Mouse (Mus musculus) liver, postnatal 0 days (tissue): Measurements from ENCODE around the gene Tjp3. TPM values are rescaled to one million over a fixed set of nuclear protein-coding genes. Genes with fewer than 3 reads are reported as not detected.

Source experiments
- ATAC-seq: fragments of 200-750 bp; cut with Nextera tagmentation; 2 replicates; pipeline ENCODE4 v1.8.0; 2017; ENCODE audit warnings: mild to moderate bottlenecking, moderate library complexity
- DNase-seq: peaks from one replicate; pipeline ENCODE4 v3.0.0-alpha.2; 2016
- H3K27ac ChIP-seq: fragments of 300-500 bp; sonication (generic); 2 replicates; pipeline ENCODE4 v1.5.1; 2014; ENCODE audit warnings: antibody characterized with exemption, moderate library complexity, mild to moderate bottlenecking, low read depth
- H3K27me3 ChIP-seq: fragments of 300-500 bp; sonication (generic); 2 replicates; pipeline ENCODE4 v1.6.1; 2014; ENCODE audit warnings: low read length, control low read depth, mixed read lengths; ENCODE audit not compliant: insufficient read depth
- H3K36me3 ChIP-seq: fragments of 300-500 bp; sonication (generic); replicated peaks from 2 replicates; pipeline ENCODE4 v1.6.1; 2014; ENCODE audit warnings: mild to moderate bottlenecking, control low read depth, low read length, moderate library complexity, mixed read lengths; ENCODE audit not compliant: insufficient read depth
- H3K4me1 ChIP-seq: fragments of 300-500 bp; sonication (generic); 2 replicates; pipeline ENCODE4 v1.6.1; 2014; ENCODE audit warnings: antibody characterized with exemption, mild to moderate bottlenecking, control low read depth; ENCODE audit not compliant: insufficient read depth
- H3K4me2 ChIP-seq: fragments of 300-500 bp; sonication (generic); 2 replicates; pipeline ENCODE4 v1.6.1; 2014; ENCODE audit warnings: low read depth, mild to moderate bottlenecking, low read length, moderate library complexity, mixed read lengths
- H3K4me3 ChIP-seq: fragments of 300-500 bp; sonication (generic); 2 replicates; pipeline ENCODE4 v1.5.1; 2014; ENCODE audit warnings: low read depth, low read length
- H3K9ac ChIP-seq: fragments of 300-500 bp; sonication (generic); replicated peaks from 2 replicates; pipeline ENCODE4 v1.6.1; 2014; ENCODE audit warnings: mild to moderate bottlenecking, moderate library complexity
- H3K9me3 ChIP-seq: fragments of 300-500 bp; sonication (generic); 2 replicates; pipeline ENCODE4 v1.6.1; 2016; ENCODE audit warnings: mild to moderate bottlenecking, control low read depth, low read length, mixed read lengths
- CTCF ChIP-seq: sonication (generic); IDR thresholded peaks from 2 replicates; pipeline ENCODE4 v1.5.1; 2016; ENCODE audit warnings: antibody characterized with exemption, low read depth
- EP300 ChIP-seq: IDR thresholded peaks from 2 replicates; pipeline ENCODE4 v1.6.1; 2016; ENCODE audit warnings: antibody characterized with exemption, low read depth, mild to moderate bottlenecking
- WGBS: fragments of 180-500 bp; shearing (Covaris S2); extraction: QIAGEN DNeasy Blood & Tissue Kit; methylation state at CpG from one replicate; pipeline ENCODE4 v1.1.7; 2014; ENCODE audit not compliant: insufficient replicate concordance; 5-methylcytosine and 5-hydroxymethylcytosine counted together
- polyA plus RNA-seq: library from polyadenylated mRNA; unstranded; fragments of >200 nt; fragmentation: Nextera tagmentation; extraction: Ambion mirVana; gene quantifications from 2 replicates; pipeline ENCODE4 v1.2.1, GENCODE M21; 2015

The Tjp3 gene
- polyA plus RNA-seq, 1 experiment from 2014 or later, result 1.8 TPM

GRCm38 (mm10) chr10:81247804-81248203 lies 43.6 kb downstream of the Tjp3 start:
- Histone ChIP-seq H3K27me3 (peaks cover 18% of the 10 kb centered on the region), H3K36me3 (no peaks in the 10 kb centered on the region), H3K4me1 (peaks cover 19% of the 10 kb centered on the region), H3K9ac (no peak overlapping the region), H3K4me2 (no peak overlapping the region), H3K9me3 (no peaks in the 10 kb centered on the region), H3K27ac (no peak overlapping the region; the same call in 1 of the 2 replicates), H3K4me3 (no peak overlapping the region)
- 77% methylated on average over 2 of the region's 2 CpGs for WGBS
- TF ChIP-seq CTCF (no peak), EP300 (no peak)
- DNase-seq, result no peak
- ATAC-seq, result peak; percentile 65

GRCm38 (mm10) chr10:81245166-81245565 lies 46.2 kb downstream of the Tjp3 start:
- ATAC-seq, result no peak
- peaks cover 18% of the 10 kb centered on the region for H3K27me3 ChIP-seq
- no peak overlapping the region for H3K27ac ChIP-seq
- H3K9ac ChIP-seq, result no peak overlapping the region
- no peaks in the 10 kb centered on the region for H3K9me3 ChIP-seq
- no peak for DNase-seq
- no peak overlapping the region for H3K4me2 ChIP-seq
- H3K36me3 ChIP-seq, result no peaks in the 10 kb centered on the region
- H3K4me1 ChIP-seq, result peaks cover 14% of the 10 kb centered on the region
- no peak overlapping the region for H3K4me3 ChIP-seq
- 85% methylated on average over 6 of the region's 6 CpGs for WGBS
- TF ChIP-seq CTCF, result no peak
- TF ChIP-seq EP300, result no peak

DNA sequence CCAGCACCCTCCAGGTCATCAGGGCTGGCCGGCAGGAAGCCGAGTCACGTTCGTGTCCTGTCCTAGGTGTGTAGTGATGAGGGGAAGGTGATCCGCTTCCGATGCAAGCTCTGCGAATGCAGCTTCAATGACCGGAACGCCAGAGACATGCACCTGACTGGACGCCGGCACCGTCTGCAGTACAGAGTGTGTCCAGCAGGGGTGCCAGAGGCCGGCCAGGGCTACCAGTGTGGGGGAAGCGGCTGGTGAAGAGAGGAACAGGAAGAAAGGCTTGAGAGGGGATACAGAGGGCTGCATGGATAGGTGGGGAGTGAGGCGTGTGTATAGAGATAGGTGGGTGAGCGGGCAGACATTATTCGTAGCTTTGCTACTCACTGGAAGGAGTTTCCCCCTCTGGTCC lies 46.8 kb downstream of the Tjp3 start:
- H3K9ac ChIP-seq, result no peak overlapping the region
- H3K4me3 ChIP-seq, result no peak overlapping the region
- DNase-seq (peak; percentile 89), ATAC-seq (peak; percentile 55)
- TF ChIP-seq CTCF (peak; percentile 98), EP300 (no peak)
- 9% methylated on average over 17 of the region's 17 CpGs for WGBS
- H3K4me2 ChIP-seq, result no peak overlapping the region
- peaks cover 24% of the 10 kb centered on the region for H3K27me3 ChIP-seq
- no peak overlapping the region for H3K27ac ChIP-seq
- H3K36me3 ChIP-seq, result no peaks in the 10 kb centered on the region
- peaks cover 9% of the 10 kb centered on the region for H3K4me1 ChIP-seq
- no peaks in the 10 kb centered on the region for H3K9me3 ChIP-seq

- H3K27ac ChIP-seq, result no peak overlapping the region
- no peak for ATAC-seq
- H3K27me3 ChIP-seq, result peaks cover 28% of the 10 kb centered on the region
- no peaks in the 10 kb centered on the region for H3K36me3 ChIP-seq
- H3K9me3 ChIP-seq, result no peaks in the 10 kb centered on the region
- no peak overlapping the region for H3K4me3 ChIP-seq
- WGBS, result 72% methylated on average over 4 of the region's 4 CpGs
- H3K9ac ChIP-seq, result no peak overlapping the region
- DNase-seq, result no peak
- H3K4me2 ChIP-seq, result no peak overlapping the region
- H3K4me1 ChIP-seq, result peaks cover 7% of the 10 kb centered on the region; the same call in 1 of the 2 replicates
- TF ChIP-seq CTCF (no peak), EP300 (no peak)
Observed at GRCm38 (mm10) chr10:81244146-81244545, 47.2 kb downstream of the Tjp3 start.

- Histone ChIP-seq H3K4me1 (peaks cover 2% of the 10 kb centered on the region; the same call in 1 of the 2 replicates), H3K4me2 (no peak overlapping the region), H3K36me3 (no peaks in the 10 kb centered on the region), H3K27ac (no peak overlapping the region), H3K9ac (no peak overlapping the region), H3K27me3 (peaks cover 30% of the 10 kb centered on the region), H3K4me3 (no peak overlapping the region), H3K9me3 (no peaks in the 10 kb centered on the region)
- ATAC-seq, result no peak
- TF ChIP-seq CTCF, result no peak
- no peak for TF ChIP-seq EP300
- WGBS, result 88% methylated on average over 16 of the region's 16 CpGs
- DNase-seq, result no peak
Observed at GRCm38 (mm10) chr10:81242021-81242420, 49.4 kb downstream of the Tjp3 start.

DNA sequence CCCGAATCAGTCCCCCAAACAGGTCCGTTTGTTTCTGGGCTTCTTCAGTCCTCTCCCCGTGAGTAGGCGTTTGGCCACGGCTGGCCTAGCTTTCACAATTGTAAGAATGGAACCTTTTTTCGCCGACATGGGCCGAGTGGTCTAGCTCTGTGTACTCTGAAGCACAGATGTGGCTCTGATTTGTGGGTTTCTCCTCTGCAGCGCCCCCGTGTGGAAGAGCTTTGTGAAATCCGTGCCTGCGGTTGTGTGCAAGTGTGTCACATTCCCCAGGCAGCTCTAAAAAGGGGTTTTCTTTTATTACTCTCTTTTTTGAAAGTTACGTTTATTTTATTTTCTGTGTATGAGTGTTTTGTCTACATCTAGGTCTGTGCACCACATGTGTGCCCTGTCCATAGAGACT lies 50.5 kb downstream of the Tjp3 start:
- Histone ChIP-seq H3K27ac (no peak overlapping the region), H3K4me1 (peaks cover 2% of the 10 kb centered on the region; the same call in 1 of the 2 replicates), H3K4me2 (no peak overlapping the region), H3K9ac (no peak overlapping the region), H3K36me3 (no peaks in the 10 kb centered on the region), H3K4me3 (no peak overlapping the region), H3K27me3 (peaks cover 30% of the 10 kb centered on the region), H3K9me3 (no peaks in the 10 kb centered on the region)
- no peak for ATAC-seq
- TF ChIP-seq CTCF (peak; percentile 69), EP300 (no peak)
- WGBS, result 21% methylated on average over 13 of the region's 13 CpGs
- DNase-seq, result peak; percentile 77

DNA sequence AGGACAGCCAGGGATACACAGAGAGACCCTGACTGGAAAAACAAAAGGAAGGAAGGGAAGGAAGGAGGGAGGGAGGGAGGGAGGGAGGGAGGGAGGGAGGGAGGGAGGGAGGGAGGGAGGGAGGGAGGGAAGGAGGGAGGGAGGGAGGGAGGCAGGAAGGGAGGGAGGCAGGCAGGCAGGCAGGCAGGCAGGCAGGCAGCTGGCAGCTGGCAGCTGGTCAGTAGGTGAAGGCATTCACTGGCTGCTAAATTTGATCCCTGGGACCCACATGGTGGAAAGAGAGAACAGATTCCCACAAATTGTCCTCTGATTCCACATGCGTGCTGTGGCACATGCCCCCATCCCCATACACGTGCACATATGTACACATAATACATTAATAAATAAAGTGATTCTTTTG lies 52.8 kb downstream of the Tjp3 start:
- ATAC-seq (no peak), DNase-seq (no peak)
- H3K9me3 ChIP-seq, result no peaks in the 10 kb centered on the region
- H3K36me3 ChIP-seq, result no peaks in the 10 kb centered on the region
- H3K4me3 ChIP-seq, result no peak overlapping the region
- H3K9ac ChIP-seq, result no peak overlapping the region
- H3K4me2 ChIP-seq, result no peak overlapping the region
- H3K27ac ChIP-seq, result no peak overlapping the region
- H3K27me3 ChIP-seq, result peaks cover 25% of the 10 kb centered on the region
- TF ChIP-seq EP300, result no peak
- TF ChIP-seq CTCF, result no peak
- peaks cover 5% of the 10 kb centered on the region; the same call in 1 of the 2 replicates for H3K4me1 ChIP-seq
- WGBS, result 81% methylated on average over 2 of the region's 2 CpGs
